Mouse (Mus musculus) layer of hippocampus, postnatal 10 days (tissue): ENCODE measurements around the gene Acsl4. TPM values are rescaled to one million over a fixed set of nuclear protein-coding genes. Genes with fewer than 3 reads are reported as not detected.

Experiments used
- DNase-seq, 2 experiments: peaks; one replicate each; pipeline ENCODE4 v3.0.0; 2021; ENCODE audit warnings: low spot score in 2 of 2
- long read RNA-seq: library from polyadenylated mRNA; stranded (forward); transcript quantifications from one replicate; pipeline ENCODE4 v2.0.0, GENCODE M21; 2023
- total RNA-seq, 2 experiments: library from RNA; stranded (reverse); gene quantifications; 2 replicates each; pipeline ENCODE4 v1.2.3; 2021

Acsl4 gene
- total RNA-seq, result 10 to 100 TPM; 69.3 to 75.3 TPM
- long read RNA-seq, full-length matches to known transcripts, result 16 of 21 reads
- long read RNA-seq, partial matches to known transcripts, result 2 of 21 reads
- long read RNA-seq, other reads (novel, unspliced or antisense), result 3 of 21 reads

DNA sequence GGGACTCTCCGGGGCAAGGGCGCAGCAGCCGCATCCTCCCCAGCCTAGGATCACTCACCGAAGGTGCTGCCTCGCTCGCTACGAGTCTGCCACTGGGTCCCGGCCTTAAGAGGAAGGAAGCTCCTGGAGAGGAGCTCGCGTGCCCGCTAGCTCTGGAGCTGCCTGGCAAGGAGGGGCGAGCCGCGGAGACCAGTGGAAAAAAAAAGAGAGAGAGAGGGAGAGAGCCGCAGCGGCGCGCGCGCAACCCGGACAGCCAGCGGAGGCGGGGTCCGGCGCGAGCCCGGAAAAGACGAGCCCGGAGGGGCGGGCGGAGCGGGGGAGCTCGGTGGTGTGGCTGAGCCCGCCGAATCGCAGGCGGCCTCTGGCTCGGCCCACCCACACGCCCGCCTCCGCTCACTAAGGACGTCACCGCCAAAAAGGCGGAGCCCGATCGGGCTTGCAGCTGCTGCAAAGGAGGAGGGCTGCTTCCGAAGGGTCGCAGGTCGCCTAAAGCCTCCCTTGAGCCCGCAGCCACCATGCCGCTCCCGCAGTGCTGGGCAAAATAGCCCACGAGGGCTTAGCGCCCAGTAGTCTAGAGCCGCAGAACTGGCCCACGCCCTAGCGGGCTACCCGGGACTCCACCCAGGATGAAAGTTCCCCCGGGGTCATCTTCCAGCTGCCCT, at the start of gene Acsl4:
TSS of gene Acsl4 (minus strand) at position 289 of the 662 bp plus-strand sequence.
- peak; percentile 77 to 86 for DNase-seq

DNA sequence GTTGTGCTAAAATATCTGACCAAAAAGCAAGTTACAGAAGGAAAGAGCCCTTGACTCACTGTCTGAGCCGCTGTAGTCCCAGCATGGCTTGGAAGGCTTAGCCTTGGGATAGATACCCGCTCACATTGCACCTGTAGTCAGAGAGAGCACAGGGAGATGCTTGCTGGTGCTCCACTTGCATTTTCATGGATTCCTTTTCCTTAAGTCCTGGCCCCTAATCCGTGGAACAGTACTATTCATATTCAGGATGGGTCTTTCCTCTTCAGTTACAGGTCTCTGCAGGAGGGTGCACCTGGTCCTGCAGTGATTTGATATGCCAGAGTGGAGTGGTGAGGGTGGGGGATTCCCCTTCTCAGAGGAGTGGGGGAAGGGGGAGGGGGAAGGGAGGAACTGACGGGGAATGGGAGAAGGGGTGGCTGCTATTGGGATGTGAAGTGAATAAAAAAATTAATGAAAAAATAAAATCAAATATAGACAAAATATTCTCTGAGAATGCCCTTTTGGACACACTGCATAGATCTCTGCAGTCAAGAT, 47.7 kb upstream of the Acsl4 start:
- no peak for DNase-seq

DNA sequence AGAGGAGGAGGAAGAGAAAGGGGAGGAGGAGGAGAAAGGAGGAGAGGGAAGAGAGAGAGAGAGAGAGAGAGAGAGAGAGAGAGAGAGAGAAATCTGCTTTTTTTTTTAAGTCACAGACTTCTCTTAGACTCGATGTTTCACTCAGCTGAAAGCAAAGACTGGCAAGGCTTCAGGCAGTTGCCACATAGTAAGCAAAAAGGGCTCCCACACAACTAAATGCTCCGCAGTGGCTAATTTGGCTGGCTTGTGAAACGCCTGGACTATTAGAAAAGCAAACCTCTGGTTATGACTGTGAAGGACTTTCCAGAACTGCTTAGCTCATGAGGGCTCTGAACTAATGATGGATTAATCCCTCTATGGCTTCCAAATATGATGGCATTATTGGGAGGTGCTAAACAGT, 42.5 kb upstream of the Acsl4 start:
- no peak for DNase-seq

DNA sequence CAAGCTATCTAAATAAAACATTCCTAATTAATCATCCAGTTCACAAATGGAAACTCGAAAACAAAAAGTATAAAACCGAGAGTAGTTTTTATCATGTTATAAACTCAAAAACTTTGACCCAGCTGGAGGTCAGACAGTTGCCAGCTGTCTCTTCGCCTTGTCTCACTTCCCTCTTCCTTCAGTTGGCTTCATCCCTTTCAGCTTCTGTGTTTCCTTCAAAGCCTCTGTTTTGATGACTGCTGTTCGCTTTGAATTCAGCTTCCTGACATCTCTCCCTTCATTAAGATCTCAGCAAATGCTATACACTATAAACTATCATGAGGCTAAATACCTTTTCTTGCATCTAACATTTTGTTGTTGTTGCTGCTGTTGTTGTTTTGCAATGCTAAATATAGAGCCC, 36.8 kb upstream of the Acsl4 start:
- no peak for DNase-seq

DNA sequence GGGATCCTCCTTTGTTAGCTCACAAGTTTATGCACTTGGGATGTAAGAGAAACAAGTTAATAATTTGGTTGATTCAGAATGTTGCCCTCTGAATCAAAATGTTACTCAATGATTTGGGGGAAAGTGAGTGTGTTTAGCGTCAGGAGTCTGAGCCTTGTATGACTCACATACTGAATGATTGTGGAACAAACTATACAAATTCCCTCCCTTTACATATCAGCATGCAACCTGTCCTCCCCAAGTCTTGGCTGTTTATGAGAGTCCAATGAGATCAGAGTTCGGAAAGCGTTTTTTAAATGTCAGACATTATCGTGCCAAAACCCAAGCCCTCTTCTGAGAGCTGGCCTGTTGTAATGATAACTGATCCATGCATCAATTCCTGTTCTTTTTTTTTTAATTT, 36.3 kb upstream of the Acsl4 start:
- no peak for DNase-seq

DNA sequence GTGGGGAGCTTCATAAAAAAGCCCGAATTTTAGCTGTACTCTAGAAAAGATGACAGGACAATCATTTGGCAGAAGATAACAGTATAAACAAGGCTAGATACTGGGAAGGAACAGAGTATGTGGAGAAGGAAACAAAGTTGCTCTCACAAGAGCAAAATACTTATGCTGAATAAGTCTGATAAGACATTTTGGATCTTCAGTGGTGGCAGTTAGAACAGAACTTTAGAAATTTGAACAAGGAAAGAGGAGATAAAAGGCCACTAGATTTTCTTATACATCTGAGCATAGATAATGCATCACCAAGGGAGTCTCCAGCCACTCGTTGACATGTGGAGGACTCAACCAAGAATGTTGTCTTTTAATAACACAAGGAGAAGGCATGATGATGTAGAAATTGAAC, 23.5 kb upstream of the Acsl4 start:
- DNase-seq, result no peak

DNA sequence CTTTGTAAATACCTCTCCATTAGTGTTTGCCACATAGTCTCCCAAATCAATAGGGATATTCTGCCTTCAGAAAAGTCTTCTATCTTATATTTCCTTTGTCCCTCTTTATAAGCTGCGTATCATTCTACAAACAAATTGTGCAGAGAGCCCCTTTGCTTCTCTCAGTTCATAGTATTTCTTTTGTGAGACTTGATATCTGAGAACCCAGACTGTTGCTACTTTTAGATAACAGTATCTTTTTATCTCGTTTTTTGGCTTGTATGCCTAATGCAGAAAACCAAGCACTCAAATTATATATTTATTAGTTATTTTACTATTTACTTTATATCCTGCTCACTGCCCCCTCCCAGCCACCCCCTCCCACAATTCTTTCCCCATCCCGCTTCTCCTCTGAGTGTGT, 19.7 kb upstream of the Acsl4 start:
- DNase-seq, result no peak

DNA sequence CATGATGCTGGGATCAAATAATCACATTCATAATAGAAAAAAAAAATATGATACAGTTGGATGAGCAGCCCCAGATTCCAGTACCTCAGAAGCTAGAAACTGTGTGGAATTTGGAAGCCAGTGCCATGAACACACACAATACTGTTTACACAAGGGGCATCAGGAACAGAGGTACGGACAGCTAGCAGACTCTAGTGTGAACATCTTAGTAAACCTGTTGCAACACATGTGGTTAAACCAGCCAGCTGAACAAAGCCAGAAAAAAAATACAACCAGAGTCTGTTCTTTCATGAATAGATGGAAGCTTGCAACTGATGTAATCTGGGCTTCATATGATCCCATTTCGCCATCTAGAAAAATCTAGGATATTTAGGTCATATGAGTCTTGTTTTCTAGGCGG, 19.0 kb upstream of the Acsl4 start:
- no peak for DNase-seq

DNA sequence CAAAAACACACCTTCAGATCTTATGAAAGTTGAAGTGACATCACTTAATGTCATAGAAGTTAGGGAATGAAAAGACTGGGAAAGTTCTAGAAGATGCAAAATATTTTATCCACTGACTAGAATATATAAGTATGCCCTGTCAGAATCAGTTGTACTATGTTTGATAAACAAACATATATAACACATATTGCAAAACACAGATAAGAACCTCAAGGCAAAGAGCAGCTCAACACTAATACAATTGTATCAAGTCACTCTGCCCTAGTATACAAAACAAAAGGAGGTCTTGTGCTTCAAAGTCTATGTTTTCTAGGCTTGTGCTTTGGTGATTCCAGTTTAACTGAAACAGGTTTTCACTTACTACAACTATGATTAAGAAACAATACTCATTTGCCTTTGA, 12.8 kb upstream of the Acsl4 start:
- no peak for DNase-seq

DNA sequence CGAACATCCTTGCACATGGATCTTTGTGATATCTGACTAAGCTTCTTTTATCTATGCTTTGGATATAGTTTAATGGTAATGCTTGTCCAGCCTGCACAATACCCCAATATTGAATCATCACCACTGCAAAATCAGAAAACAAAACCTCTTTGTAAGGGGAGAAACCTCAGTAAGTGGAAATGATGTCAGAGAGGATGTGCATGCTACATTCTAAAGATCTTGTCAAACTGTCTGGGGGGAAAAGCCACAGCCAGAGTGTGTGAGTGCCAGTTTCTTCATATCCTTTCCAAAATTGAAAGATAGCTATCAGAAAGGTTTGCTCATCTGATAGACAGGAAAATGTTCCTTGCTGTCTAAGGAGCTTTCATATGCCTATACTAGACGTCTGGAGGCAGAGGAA, 8.3 kb upstream of the Acsl4 start:
- no peak for DNase-seq

DNA sequence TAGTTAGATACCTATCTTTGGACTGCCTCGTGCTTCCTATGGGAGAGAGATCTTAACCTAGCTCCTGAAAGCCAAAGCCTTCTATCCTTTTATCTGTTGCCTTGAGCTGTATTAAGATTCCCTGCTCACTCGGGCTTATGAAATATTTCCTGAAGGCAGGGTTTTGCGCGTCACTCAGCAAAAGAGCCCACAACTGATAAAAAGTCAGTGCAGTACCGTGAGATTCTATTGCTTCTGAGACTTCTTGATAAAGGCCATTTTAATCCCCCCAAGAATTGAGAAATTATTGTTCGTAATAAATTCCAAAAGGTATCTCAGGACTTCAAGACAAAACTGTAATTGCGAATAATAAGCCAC, 552 bp upstream of the Acsl4 start:
- DNase-seq, result no peak

DNA sequence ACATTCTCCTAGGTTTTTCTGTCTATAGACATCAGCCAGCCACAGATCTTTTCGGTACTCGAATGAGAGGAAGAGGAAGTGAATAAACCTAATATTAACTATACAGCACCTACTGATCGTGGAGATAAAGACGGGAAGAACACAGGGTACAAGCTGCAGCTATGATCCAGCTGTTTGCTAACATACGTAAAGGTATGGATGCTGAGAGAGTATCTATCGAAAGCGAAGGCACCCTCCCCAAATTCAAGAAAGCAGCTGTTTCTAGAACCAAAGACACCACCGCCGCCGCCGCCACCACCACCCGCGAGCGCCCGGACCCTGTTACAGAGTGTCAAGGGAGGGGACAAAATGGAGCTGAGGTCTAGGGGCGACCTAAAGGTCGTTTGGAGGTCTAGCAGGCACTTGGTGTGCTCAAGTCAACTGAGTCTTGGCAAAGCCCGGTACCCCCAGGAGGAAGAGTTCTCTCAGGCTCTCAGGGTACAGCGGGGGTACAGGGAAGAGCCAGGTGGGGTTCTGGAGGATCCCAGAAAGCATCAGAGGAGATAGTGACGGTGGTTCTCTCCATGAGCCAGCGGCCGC, 665 bp downstream of the Acsl4 start:
- peak; percentile 14 to 35 for DNase-seq

DNA sequence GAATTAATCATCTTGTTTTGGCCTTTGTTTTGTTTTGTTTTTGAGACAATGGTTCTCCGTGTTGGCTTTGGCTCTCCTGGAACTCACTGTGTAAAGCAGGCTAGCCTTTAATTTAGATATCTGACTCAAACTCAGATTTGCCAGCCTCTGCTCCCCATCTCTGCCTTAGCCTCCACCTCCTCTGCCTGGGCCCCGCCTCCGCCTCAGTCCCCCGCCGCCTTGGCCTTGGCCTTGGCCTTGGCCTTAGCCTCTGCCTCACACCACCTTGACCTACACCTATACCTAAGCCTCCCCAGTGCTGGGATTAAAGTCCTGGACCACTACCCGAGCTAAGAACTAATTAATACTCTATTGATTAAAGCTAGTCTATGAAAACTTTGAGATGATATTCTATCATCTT, 2.2 kb downstream of the Acsl4 start:
- DNase-seq, result no peak

DNA sequence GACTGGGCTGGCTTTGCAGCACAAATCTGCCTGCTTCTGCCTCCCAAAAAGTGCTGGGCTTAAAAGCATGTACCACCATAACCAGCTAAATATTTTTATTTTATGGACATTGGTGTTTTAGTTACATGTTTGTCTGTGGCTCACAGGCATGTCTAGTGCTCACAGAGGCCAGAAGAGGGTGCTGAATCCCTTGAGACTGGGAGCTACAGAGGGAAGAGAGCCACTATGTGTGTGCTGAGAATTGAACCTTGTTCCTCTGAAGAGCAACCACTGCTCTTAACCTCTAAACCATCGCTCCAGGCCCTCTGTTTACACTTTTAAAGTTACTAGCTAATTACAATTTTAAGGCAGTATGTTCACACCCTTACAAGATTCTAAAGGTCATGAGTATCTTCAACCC, 2.7 kb downstream of the Acsl4 start:
- DNase-seq, result no peak

DNA sequence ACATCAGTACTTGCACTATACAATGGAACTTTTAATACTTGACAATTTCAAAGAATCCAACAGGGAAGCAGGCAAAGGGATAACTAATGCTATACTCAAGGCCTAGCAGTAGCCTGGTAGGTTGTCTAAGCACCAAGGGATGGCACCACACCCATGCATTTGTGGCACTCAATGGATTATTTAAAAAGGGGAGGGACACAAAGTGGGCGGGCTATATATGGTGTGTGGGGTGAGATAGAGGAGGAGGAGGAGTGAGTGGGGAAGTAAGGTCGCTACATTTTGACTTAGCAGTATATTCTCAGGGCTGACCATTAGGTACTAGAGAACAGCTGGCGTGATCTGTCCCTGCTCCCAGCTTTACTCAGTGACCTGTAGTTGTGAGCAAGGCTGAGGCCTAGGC, 5.4 kb downstream of the Acsl4 start:
- no peak for DNase-seq

DNA sequence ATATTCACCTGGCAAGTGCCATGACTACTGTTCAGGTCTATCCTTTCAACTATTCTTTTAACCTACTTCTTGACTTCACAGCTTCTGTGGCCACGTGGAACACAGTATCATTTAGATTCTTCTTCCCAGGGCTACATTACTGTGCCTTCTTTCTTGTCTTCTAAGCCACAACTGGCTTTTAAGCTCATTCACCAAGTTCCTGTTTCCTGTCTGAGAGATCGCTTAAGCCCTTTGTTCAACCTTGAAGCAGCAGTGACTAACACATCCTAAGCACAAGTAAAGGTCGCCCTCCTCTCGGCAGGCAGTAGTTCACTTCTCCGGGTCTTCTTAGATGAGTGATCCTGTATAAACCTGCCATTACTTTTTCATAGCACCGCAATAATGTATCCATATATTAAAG, 10.4 kb downstream of the Acsl4 start:
- no peak for DNase-seq

DNA sequence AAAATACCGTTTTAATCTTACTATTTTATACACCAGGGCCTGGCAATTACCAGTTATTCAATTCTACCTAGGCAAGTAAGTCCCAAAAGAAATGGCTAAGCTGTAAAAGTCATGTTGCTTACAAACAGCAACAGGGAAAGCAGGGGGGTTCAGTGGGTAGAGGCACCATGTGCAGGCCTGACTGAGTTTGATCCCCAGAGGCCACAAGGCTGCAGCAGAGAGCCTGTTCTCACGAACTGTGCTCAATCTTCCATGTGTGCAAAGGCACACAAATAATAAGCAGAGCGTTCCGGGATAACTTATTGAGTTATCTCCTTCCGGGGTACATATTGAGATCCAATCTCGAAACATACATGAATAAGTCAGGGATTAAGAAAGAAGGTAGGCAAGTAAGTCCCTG, 12.3 kb downstream of the Acsl4 start:
- DNase-seq, result no peak

DNA sequence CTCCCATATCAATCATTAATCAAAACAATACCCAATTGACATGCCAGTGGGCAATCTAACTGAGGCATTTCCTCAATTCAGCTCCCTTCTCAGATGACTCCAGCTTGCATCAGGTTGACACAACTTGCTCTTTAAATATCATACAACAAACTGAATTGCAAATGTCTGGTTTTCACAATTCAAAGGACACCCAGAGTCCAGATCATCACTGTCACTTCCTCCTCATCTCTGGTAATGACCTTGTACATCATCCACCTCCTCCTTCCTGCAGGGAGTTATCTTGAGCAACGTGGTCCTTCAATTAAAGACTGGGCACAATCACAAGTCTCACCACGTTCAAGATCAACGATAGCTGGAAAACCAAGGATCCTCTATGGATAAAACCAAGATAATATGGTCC, 13.0 kb downstream of the Acsl4 start:
- DNase-seq, result no peak

DNA sequence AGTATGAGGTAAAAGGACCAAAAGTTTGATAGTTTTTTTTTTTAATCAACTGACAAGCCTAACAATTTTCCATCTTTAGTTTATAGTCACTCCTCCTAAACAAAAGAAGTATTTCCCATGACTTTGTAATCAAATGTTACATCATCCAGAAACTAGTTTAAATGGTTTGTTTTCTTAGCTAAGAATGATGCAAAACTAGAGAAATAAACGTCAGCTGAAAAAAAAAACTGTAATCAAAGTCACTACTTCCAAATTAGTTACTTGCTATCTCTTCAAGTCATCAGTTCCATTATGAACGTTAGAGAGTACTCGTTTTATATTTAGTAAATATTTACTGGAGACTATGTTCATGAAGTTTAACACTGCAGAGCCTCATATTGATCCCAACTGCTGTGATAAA, 13.6 kb downstream of the Acsl4 start:
- DNase-seq, result no peak

DNA sequence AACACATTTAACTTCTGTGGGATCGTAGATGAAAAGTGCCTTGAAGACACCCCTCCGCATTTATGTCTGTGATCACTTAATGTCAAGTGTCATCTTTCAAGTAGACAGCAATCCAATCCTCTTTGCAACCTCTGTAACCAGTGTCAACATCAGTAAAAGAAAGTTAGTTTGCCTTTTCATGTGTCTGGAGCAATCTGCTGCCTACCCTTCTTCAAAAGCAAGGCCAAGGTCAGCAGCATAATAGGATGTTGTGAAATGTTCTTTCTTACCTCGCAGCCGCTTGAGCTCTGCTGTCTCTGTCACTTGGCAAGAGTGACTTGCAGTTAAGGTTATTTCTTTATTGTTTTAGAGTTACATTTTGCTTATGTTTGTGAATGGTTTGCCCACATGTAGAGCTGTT, 14.8 kb downstream of the Acsl4 start:
- no peak for DNase-seq

DNA sequence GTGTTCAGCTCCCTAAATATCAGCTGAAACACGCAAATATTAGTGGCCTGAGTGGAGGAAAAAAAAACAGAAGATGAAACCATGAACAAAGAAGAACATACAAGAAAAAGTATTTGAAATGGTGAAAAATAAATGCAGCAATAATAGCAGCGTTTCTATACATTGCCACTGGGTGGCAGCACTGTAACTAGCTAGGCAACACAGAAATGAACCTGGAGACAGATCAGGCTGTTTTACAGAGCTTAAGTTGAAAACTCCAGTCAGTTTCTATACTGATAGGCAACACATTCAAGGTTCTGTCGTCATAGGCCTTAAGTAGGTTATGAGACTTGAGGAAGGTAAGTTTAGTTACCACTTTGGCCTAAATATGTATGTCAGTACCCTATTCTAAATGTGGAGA, 17.9 kb downstream of the Acsl4 start:
- DNase-seq, result peak; percentile 39

DNA sequence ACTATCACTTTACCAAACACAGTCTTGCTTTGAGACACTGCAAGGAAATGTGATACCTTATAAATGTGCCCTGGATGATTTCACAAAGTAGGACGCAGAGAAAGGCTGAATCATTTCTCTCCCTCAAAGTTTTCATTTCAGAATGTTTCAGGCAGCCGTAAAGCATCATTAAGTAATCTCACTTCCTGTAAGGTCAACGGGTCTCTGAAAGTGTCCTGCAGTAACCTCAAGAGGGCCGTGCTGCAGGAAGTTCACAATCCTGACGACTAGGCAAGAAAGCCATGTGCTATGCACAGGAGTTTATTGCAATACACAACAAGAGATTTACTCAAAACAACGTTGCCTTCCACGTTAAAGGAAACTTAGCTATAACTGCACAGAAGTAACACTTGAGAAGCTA, 20.4 kb downstream of the Acsl4 start:
- no peak for DNase-seq

DNA sequence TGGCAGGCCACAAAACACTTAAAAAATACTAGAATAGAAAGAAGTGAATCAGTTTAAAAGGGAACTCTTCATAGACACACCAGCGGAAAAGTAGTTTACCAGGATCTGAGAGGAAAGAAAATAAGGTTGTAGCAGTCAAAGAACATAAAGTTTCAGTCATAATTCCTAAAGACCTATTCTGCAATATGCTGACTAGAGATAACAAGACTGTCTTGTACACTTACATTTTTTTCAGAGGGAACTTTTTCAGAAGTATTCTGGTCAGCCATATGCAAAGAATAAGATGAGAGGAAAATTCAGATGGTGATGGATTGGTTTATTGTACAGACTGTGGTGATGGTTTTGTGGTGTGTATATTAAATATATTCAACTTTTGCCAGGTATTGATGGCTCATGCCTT, 26.5 kb downstream of the Acsl4 start:
- no peak for DNase-seq
